Mouse (Mus musculus) heart, adult 9 months (tissue): ENCODE data around the gene Loxl3.

Experiments
- DNase-seq, 2 experiments: peaks; one replicate each; pipeline ENCODE4 v3.0.0; 2022; ENCODE audit warnings: low spot score in 2 of 2

Gene Loxl3

DNA sequence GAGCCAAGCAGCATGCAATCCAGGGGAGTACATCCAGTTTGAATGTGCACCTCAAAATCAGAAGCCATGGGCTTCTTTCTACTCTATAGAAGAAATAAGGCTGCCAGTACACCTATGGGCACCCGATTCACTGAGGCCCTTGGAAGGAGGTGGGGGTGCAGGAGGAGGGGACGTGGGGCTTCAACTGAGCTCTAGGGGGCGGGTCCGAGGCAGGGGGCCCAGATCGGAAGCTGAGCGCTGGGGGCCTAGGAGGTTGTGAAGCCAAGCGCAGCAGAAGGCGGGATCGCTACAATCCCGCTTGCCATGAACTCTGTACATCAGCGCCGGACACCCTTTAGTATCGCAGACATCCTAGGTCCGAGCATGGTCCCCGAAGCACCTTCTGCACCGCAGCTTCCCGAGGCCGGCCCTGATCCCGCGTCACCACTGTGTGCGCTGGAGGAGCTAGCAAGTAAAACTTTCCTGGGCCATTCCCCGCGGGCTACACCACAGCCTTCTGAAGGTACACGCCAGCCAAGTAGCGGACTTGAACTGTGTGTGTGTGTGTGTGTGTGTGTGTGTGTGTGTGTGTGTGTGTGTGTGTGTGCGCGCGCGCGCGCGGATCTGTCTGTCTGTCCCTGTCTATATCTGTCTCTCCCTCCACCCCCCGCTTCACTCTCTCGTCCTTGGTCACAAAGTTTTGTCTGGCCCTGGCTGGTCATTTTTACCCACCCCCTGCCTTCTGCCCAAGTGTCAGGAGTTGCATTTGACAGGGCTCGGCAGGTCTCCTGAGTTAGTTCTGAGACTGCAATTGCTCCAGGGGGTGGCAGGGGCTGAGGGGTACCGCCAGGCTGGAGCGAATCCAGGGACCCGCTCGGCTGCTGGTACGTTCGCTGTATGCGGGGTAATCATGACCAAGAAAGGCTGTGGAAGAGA is 52.4 kb downstream of the Loxl3 start, which contains the start of gene Lbx2:
Gene Lbx2 (plus strand): TSS at position 247 of the 915 bp plus-strand sequence.
- DNase-seq, result no peak

GRCm38 (mm10) chr6:83087205-83087925 is 53.4 kb downstream of the Loxl3 start:
- peak in 1 of 2 experiments; percentile 46 for DNase-seq

- no peak for DNase-seq
These were observed 53.9 kb downstream of the Loxl3 start for GRCm38 (mm10) chr6:83087926-83088260.

- no peak for DNase-seq
These were observed 58.6 kb downstream of the Loxl3 start for GRCm38 (mm10) chr6:83092416-83093127.

DNA sequence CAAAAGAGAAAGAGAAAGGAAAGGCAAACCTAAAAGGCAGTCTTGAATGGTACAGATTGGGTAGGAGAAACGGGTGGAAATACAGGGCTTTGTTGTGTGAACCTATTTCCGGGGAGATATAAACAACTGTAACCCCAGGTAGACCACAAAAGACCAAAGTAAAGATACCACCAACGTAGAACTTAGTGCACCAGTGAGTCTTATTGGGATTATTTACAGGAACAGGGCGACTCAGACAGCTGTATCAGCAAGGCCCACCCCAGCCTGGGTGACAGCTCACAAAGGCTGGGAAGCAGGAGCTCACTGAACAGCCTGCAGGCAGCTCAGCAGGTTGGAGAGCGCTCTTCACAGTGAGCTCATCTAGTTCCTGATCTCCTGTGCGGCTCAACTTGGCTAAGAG is 62.0 kb downstream of the Loxl3 start:
- no peak for DNase-seq

- no peak for DNase-seq
These were observed 64.4 kb downstream of the Loxl3 start for GRCm38 (mm10) chr6:83098411-83098810.

GRCm38 (mm10) chr6:83101316-83101687 is 67.3 kb downstream of the Loxl3 start, which contains the start of the genes Ccdc142 and Gm42688:
TSS of gene Ccdc142 (plus strand) at chr6:83101601.
TSS of gene Gm42688 (plus strand) at chr6:83101617.
- peak; percentile 92 to 93 for DNase-seq

DNA sequence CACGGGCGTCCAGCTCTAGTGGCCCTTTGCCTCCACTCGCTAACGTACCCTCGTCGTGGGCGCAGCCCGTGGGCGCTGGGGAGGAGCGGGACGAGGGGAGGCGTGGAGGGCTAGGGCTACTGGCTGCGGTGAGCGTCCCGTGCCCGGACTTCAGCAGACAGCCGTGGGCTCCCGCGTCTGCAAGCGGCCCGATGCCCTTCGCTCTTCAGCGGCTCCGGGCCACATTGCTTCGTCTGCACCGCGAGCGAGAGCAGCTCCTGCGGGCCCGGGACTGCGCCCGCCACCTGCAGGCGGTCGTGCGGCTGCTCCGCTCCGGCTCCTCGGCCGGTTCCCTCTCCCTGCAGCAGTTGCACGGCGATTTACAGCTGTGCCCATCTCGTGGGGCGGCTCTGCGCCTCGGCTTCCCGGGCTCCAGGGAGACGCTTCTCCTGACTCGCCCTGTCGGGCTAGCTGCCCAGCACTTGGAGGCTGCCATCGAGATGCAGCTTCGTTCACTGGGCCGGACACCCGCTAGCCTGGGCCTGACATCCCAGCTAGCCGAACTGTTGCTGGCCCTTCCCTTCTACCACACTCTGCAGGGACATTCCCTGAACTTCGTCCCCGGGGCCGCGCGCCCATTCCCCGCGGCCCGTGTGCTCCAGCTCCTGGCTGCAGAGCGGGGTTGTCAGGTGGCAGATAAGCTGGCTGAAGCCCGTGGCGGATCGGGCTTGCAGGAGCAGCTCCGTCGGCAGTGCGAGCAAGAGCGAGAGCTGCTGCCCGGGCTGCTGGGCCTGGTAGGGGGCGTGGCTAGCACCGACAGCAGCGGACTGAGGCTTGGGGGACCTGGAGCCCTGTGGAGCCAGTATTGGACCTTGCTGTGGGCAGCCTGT is 67.9 kb downstream of the Loxl3 start:
- DNase-seq, result peak in 1 of 2 experiments; percentile 46
